ENCODE assay signal across 8 mouse cellular contexts in genomic region chr11:101338123-101338760, GRCm38 (mm10). TPM values are rescaled to one million over a fixed set of nuclear protein-coding genes. Genes with fewer than 3 reads are reported as not detected.
DNase-seq lines count a peak whose midpoint lies in the region; ATAC-seq and TF ChIP-seq lines count a peak whose summit lies in the region.

No protein-coding gene starts in this region.

- no peak overlapping the region for H3K4me3 ChIP-seq in liver, postnatal 0 days (ENCODE audit: low read depth, low read length)
- H3K4me3 ChIP-seq in stomach, postnatal 0 days (ENCODE audit: low read depth, low read length), result no peak overlapping the region

- no peak for TF ChIP-seq EP300 in liver, postnatal 0 days (IDR thresholded peaks at IDR 0.05; ENCODE audit: low read depth)
- TF ChIP-seq EP300 in stomach, postnatal 0 days (optimal IDR thresholded peaks at IDR 0.05), result no peak

- 6% methylated on average over 9 of the region's 9 CpGs for WGBS in liver, postnatal 0 days (ENCODE audit: insufficient replicate concordance)
- WGBS in stomach, postnatal 0 days, result 2% methylated on average over 9 of the region's 9 CpGs

- H3K9ac ChIP-seq in liver, postnatal 0 days (replicated peaks), result no peak overlapping the region
- H3K9ac ChIP-seq in stomach, postnatal 0 days (ENCODE audit: low read length), result no peak overlapping the region

- peaks cover 10% of the 10 kb centered on the region; the same call in 1 of the 2 replicates for H3K4me1 ChIP-seq in liver, postnatal 0 days (ENCODE audit: insufficient read depth)
- H3K4me1 ChIP-seq in stomach, postnatal 0 days (replicated peaks; ENCODE audit: control insufficient read depth, insufficient read depth), result no peaks in the 10 kb centered on the region

- ATAC-seq in liver, postnatal 0 days, result peak; percentile 72
- ATAC-seq in stomach, postnatal 0 days (ENCODE audit: low FRiP score, low TSS enrichment), result peak; percentile 58; the same call in 1 of the 2 replicates

- no peak overlapping the region for H3K27ac ChIP-seq in liver, postnatal 0 days (ENCODE audit: low read depth)
- H3K27ac ChIP-seq in stomach, postnatal 0 days (replicated peaks), result no peak overlapping the region

- H3K27me3 ChIP-seq in liver, postnatal 0 days (ENCODE audit: insufficient read depth, low read length), result no peaks in the 10 kb centered on the region
- H3K27me3 ChIP-seq in stomach, postnatal 0 days (ENCODE audit: control insufficient read depth, insufficient read depth, low read length), result no peaks in the 10 kb centered on the region

- H3K36me3 ChIP-seq in liver, postnatal 0 days (replicated peaks; ENCODE audit: insufficient read depth, low read length), result no peaks in the 10 kb centered on the region
- H3K36me3 ChIP-seq in stomach, postnatal 0 days (ENCODE audit: control insufficient read depth, insufficient read depth, low read length), result no peaks in the 10 kb centered on the region

- DNase-seq in adrenal gland, postnatal 14 days, result peak; percentile 60
- no peak for DNase-seq in adrenal gland, adult 18-20 months (ENCODE audit: low spot score in 2 of 2)
- DNase-seq in thymus, postnatal 25 days, result peak; percentile 25
- no peak for DNase-seq in thymus, postnatal 36 days
- DNase-seq in forelimb bud, embryonic 11.5 days (ENCODE audit: low read depth, low spot score), result peak; percentile 69
- no peak for DNase-seq in liver, postnatal 0 days
- DNase-seq in stomach, postnatal 0 days (ENCODE audit: low spot score), result peak; percentile 43
- DNase-seq in layer of hippocampus, adult 9-11 months, result no peak

- peak overlapping the region; percentile 58 for H3K4me2 ChIP-seq in liver, postnatal 0 days (ENCODE audit: low read depth, low read length)
- H3K4me2 ChIP-seq in stomach, postnatal 0 days (replicated peaks; ENCODE audit: low read depth), result peak overlapping the region; percentile 23

- H3K9me3 ChIP-seq in liver, postnatal 0 days (ENCODE audit: low read length), result no peaks in the 10 kb centered on the region
- H3K9me3 ChIP-seq in stomach, postnatal 0 days (ENCODE audit: control insufficient read depth, low read length), result no peaks in the 10 kb centered on the region

- no peak for TF ChIP-seq CTCF in liver, postnatal 0 days (IDR thresholded peaks at IDR 0.05; ENCODE audit: low read depth)
- TF ChIP-seq CTCF in stomach, postnatal 0 days (IDR thresholded peaks at IDR 0.05; ENCODE audit: low read depth), result no peak

RNA-seq across cellular contexts. Expression of gene Aoc3, which starts 7.8 kb away (rescaled TPM):
- 125 and 168 TPM in 2 replicates for total RNA-seq in adrenal gland, postnatal 14 days (2021)
- 100 to 1,000 TPM in 1 of 2 experiments, 10 to 100 TPM in 1; 40.0 to 124 TPM for total RNA-seq in adrenal gland, adult 18-20 months (2021)
- polyA plus RNA-seq in liver, postnatal 0 days (2015; fragmentation: Nextera tagmentation; extraction: Ambion mirVana), result 0.05 and 0.06 TPM in 2 replicates
- polyA plus RNA-seq in stomach, postnatal 0 days (2015; fragmentation: Nextera tagmentation; extraction: Ambion mirVana), result 5.1 TPM in 2 replicates

RNA-seq across cellular contexts. Expression of gene Aoc2, which starts 13.4 kb away (rescaled TPM):
- total RNA-seq in adrenal gland, postnatal 14 days (2021), result 7.3 and 10.2 TPM in 2 replicates
- 1 to 10 TPM; 6.0 to 7.0 TPM for total RNA-seq in adrenal gland, adult 18-20 months (2021)
- 0.44 and 0.60 TPM in 2 replicates for polyA plus RNA-seq in liver, postnatal 0 days (2015; fragmentation: Nextera tagmentation; extraction: Ambion mirVana)
- 0.39 and 0.41 TPM in 2 replicates for polyA plus RNA-seq in stomach, postnatal 0 days (2015; fragmentation: Nextera tagmentation; extraction: Ambion mirVana)

RNA-seq across cellular contexts. Expression of gene Psme3, which starts 22.2 kb away (rescaled TPM):
- total RNA-seq in adrenal gland, postnatal 14 days (2021), result 148 and 152 TPM in 2 replicates
- total RNA-seq in adrenal gland, adult 18-20 months (2021), result 100 to 1,000 TPM; 139 to 164 TPM
- polyA plus RNA-seq in liver, postnatal 0 days (2015; fragmentation: Nextera tagmentation; extraction: Ambion mirVana), result 78.4 and 78.8 TPM in 2 replicates
- 64.2 and 66.9 TPM in 2 replicates for polyA plus RNA-seq in stomach, postnatal 0 days (2015; fragmentation: Nextera tagmentation; extraction: Ambion mirVana)

RNA-seq across cellular contexts. Expression of gene G6pc, which starts 29.1 kb away (rescaled TPM):
- total RNA-seq in adrenal gland, postnatal 14 days (2021), result 8.4 and 26.4 TPM in 2 replicates
- total RNA-seq in adrenal gland, adult 18-20 months (2021), result 10 to 100 TPM; 13.0 to 27.5 TPM
- polyA plus RNA-seq in liver, postnatal 0 days (2015; fragmentation: Nextera tagmentation; extraction: Ambion mirVana), result 97.9 and 206 TPM in 2 replicates
- 0.27 and 0.35 TPM in 2 replicates for polyA plus RNA-seq in stomach, postnatal 0 days (2015; fragmentation: Nextera tagmentation; extraction: Ambion mirVana)

RNA-seq across cellular contexts. Expression of gene Becn1, which starts 36.2 kb away (rescaled TPM):
- total RNA-seq in adrenal gland, postnatal 14 days (2021), result 135 and 147 TPM in 2 replicates
- 100 to 1,000 TPM; 151 to 161 TPM for total RNA-seq in adrenal gland, adult 18-20 months (2021)
- polyA plus RNA-seq in liver, postnatal 0 days (2015; fragmentation: Nextera tagmentation; extraction: Ambion mirVana), result 65.1 and 72.3 TPM in 2 replicates
- 102 and 110 TPM in 2 replicates for polyA plus RNA-seq in stomach, postnatal 0 days (2015; fragmentation: Nextera tagmentation; extraction: Ambion mirVana)

Comparison
In these comparisons a context has a peak if more than half of its experiments do, and no peak if none do; other contexts are left out.
1. DNase-seq: peak in adrenal gland, postnatal 14 days (single experiment), thymus, postnatal 25 days (single experiment), forelimb bud, embryonic 11.5 days (single experiment) and stomach, postnatal 0 days (single experiment); none in adrenal gland, adult 18-20 months (0 of 2), thymus, postnatal 36 days (0 of 2), liver, postnatal 0 days (single experiment) and layer of hippocampus, adult 9-11 months (single experiment).